Mouse (Mus musculus): Measurements from ENCODE around the gene S100a3.

Gene S100a3

DNA sequence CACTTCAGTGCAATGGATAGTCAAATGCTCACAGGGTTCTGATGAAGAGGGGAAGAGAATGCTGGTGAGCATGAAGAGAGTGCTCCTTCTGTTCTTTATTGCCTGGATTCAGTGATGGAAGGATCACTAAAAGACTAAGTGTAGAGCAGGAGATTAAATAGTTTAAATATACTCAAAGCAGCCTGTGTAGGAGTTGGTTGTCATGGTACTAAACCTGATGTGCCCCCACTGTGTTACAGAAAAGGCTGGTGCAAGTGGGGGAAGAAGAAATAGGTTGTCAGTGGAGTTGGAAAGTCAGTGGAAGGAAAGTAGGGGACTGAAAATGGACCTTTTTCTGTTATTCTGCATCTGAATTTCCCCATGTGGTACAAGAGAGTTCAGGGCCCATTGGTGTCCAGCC lies 88.6 kb downstream of the S100a3 start:
- H3K36me3 ChIP-seq (ENCODE audit: control insufficient read depth, insufficient read depth, low read length, poor library complexity, severe bottlenecking) = no peaks in the 10 kb centered on the region
- DNase-seq (ENCODE audit: low read depth, low spot score) = no peak
- no peaks in the 10 kb centered on the region; the same call in 1 of the 2 replicates for H3K27me3 ChIP-seq (ENCODE audit: control insufficient read depth, insufficient read depth, low read length, poor library complexity, severe bottlenecking)

DNA sequence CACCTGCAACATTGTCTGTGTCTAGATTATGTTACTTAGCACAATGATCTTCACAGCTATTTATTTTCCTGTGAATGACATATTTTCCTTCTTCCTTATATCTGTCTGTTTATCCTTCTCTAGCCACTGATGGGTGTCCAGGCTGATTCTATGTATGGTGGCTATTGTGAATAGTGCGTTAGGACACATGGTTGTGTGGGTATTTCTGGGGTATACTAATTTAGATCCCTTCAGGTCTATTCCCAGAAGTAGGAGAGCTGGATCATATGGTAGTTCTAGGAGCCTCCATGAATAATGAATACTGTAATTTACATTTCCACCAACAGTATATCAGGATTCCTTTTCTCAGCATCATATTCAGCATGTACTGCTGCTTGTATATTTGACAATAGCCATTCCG lies 89.5 kb downstream of the S100a3 start:
- Histone ChIP-seq H3K36me3 (ENCODE audit: control insufficient read depth, insufficient read depth, low read length, poor library complexity, severe bottlenecking) (no peaks in the 10 kb centered on the region), H3K27me3 (ENCODE audit: control insufficient read depth, insufficient read depth, low read length, poor library complexity, severe bottlenecking) (no peaks in the 10 kb centered on the region; the same call in 1 of the 2 replicates)
- DNase-seq (ENCODE audit: low read depth, low spot score) = no peak

All from splenic B cell, adult 2 months (primary cell).